Mouse (Mus musculus) olfactory bulb, adult 2 months (tissue): ENCODE results near the gene Hnrnpu. TPM values are rescaled to one million over a fixed set of nuclear protein-coding genes. Genes with fewer than 3 reads are reported as not detected.
A peak's percentile ranks its signal among the peaks of the same experiment; 100 is the strongest.
"Not testable (repeated sequence)": the region's sequence is repeated elsewhere in the genome, so short reads cannot be mapped to it uniquely, and the experiment has no call there.

ENCODE experiments used
- H3K27ac ChIP-seq: fragments of 200-500 bp; 2 replicates; pipeline ENCODE4 v1.5.1; 2012; ENCODE audit warnings: low read depth, low read length; ENCODE audit not compliant: insufficient read depth
- H3K4me1 ChIP-seq: fragments of 200-500 bp; 2 replicates; pipeline ENCODE4 v1.6.1; 2012; ENCODE audit warnings: low read length; ENCODE audit not compliant: control insufficient read depth, insufficient read depth
- H3K4me3 ChIP-seq: fragments of 200-500 bp; 2 replicates; pipeline ENCODE4 v1.5.1; 2012; ENCODE audit warnings: mild to moderate bottlenecking, low read depth, low read length, moderate library complexity; ENCODE audit not compliant: insufficient read depth
- CTCF ChIP-seq: fragments of 200-500 bp; IDR thresholded peaks from 2 replicates; pipeline ENCODE4 v1.5.1; 2012; ENCODE audit warnings: low read depth, mild to moderate bottlenecking, low read length, moderate library complexity; ENCODE audit not compliant: insufficient read depth
- POLR2A ChIP-seq: fragments of 200-500 bp; IDR thresholded peaks from 2 replicates; pipeline ENCODE4 v1.6.1; 2012; ENCODE audit warnings: mild to moderate bottlenecking, low read depth, low read length, moderate library complexity; ENCODE audit not compliant: insufficient read depth
- WGBS: fragments of 180-500 bp; shearing (Covaris S2); methylation state at CpG from one replicate; pipeline ENCODE4 v1.1.7; 2018; 5-methylcytosine and 5-hydroxymethylcytosine counted together
- polyA plus RNA-seq: library from polyadenylated mRNA; stranded (reverse); fragments of >200 nt; gene quantifications from 2 replicates; pipeline ENCODE4 v1.2.4, GENCODE M21; 2012; ENCODE audit warnings: low replicate concordance; ENCODE audit not compliant: missing spikeins, insufficient read depth, insufficient read length

Gene Hnrnpu
- polyA plus RNA-seq, 1 experiment: 2,130 TPM

DNA sequence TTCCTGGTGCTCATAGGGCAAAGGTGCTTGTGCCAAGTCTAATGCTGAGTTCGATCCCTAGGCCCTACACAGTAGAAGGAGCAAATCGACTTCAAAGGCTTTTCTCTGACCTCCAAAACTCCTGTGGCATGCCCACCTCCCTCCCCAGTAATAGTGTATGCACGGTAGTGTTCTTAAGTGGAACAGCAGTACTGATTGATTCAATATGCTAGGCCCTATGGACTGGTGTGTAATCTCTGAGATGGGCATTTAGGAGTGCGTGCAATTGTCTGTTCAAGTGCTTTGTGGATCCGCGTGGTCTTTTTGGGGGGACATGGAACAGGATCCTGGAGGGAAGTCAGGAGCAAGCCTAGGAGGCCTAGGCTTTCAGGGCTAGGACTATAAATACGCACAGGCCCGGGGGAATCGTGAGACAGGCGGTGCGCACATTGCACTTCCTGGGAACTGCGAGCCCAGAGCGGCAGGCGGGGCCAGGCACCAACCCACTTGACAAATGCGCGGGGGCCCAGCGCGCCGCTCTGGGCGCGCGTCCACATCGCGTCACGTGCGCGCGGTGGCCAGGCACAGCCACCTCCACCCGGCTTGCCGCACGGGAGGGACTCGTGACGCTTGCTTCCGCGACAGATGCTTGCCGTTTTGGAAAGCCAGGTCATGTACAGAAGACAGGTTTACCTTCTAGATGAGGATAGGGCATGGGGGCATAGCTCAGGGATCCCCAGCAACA, 31.1 kb upstream of the Hnrnpu start:
- 3% methylated on average over 36 of the region's 36 CpGs for WGBS
- Histone ChIP-seq H3K4me3 (peak overlapping the region; percentile 76), H3K4me1 (peaks cover 7% of the 10 kb centered on the region; the same call in 1 of the 2 replicates), H3K27ac (peak overlapping the region; percentile 99)
- TF ChIP-seq POLR2A: peak; percentile 54; the same call in 1 of the 2 replicates
- no peak for TF ChIP-seq CTCF

DNA sequence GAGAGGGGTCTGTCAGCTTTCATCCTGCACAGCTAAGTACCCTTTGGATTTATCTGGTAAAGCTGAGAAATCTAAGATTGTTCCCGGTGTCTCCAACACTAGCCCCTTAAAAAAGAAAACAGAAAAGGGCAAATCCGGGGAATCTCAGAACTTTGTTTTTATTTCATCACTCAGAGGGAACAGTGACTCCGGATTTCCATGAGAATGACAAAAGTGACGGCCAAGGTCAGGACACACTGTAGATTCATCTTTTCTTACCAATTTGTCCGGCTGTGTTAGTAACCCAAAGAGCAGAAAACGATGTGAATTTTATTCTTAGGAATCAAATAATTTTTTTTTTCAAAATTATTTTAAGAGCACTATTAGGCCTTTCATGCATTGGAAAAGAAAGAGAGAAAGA, 30.5 kb upstream of the Hnrnpu start:
- peak overlapping the region; percentile 99; the same call in 1 of the 2 replicates for H3K27ac ChIP-seq
- TF ChIP-seq POLR2A: no peak
- no peak for TF ChIP-seq CTCF

DNA sequence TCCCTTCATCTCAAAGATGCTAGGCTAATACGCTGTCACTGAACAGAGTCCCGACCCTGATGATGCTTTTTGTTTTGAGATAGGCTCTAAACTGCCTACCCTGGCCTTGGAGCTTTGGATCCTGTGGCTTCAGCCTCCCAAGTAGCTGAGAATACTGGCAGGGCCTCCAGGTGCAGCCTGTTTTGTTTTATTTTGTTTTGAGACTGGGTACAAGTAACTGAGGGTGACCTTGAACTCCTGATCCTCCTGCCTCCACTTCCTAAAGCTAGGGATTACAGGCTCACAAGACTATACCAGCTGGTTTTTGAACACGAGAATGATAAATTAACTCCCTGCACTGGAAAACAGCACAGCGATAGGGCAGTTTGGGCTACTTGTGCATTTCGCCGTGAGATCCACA, 27.6 kb upstream of the Hnrnpu start:
- Histone ChIP-seq H3K4me3 (no peak overlapping the region), H3K4me1 (peaks cover 9% of the 10 kb centered on the region), H3K27ac (no peak overlapping the region)
- 95% methylated on average over 6 of the region's 6 CpGs for WGBS
- TF ChIP-seq CTCF (no peak), POLR2A (no peak)

More for the DNA sequence above, 30.5 kb upstream of the Hnrnpu start:
- 75% methylated on average over 6 of the region's 6 CpGs for WGBS
- peaks cover 7% of the 10 kb centered on the region; the same call in 1 of the 2 replicates for H3K4me1 ChIP-seq
- H3K4me3 ChIP-seq: no peak overlapping the region

DNA sequence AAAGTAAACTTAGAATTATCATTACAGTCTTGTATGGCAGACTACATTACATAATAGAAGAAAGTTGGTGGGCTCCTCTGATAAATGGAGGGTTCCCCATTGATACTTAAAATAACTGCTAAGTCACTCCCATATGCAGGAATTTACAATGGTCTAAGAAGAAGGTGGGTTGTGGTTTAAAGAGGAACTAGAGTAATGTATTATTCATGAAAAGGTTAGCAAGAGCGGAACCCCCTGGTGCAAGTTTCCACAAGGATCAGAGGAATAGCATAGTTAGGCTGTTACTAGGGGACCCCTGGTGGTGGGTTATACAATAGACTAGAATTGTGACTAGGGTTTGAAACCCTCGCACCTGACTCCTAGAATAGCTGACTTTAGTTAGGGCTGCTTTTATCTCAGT, 23.1 kb upstream of the Hnrnpu start:
- 67% methylated on average over 2 of the region's 2 CpGs for WGBS
- no peak overlapping the region for H3K4me3 ChIP-seq
- peaks cover 10% of the 10 kb centered on the region for H3K4me1 ChIP-seq
- TF ChIP-seq CTCF (no peak), POLR2A (no peak)
- H3K27ac ChIP-seq: no peak overlapping the region

DNA sequence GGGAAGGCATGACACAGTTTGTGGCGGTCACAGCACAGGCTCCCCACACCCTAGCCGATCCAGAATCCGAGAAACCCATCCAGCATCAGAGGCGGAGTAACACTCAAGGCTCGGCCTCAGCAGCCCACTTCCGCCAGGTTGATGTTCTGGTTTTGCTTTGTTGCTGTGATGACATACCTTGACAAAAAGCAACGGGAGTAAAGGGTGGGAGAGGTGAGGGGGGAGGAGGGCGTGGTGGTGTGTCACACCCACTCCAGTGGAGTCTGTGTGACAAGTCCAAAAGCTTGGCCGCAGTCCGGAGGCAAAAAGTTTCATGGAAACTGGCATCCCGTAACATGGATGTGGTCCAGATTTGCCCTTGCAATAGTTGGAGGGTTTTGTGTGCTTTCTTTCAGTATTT, 22.7 kb upstream of the Hnrnpu start:
- WGBS: 86% methylated on average over 11 of the region's 11 CpGs
- Histone ChIP-seq H3K4me1 (peaks cover 10% of the 10 kb centered on the region), H3K27ac (no peak overlapping the region), H3K4me3 (no peak overlapping the region)
- TF ChIP-seq CTCF (no peak), POLR2A (no peak)

DNA sequence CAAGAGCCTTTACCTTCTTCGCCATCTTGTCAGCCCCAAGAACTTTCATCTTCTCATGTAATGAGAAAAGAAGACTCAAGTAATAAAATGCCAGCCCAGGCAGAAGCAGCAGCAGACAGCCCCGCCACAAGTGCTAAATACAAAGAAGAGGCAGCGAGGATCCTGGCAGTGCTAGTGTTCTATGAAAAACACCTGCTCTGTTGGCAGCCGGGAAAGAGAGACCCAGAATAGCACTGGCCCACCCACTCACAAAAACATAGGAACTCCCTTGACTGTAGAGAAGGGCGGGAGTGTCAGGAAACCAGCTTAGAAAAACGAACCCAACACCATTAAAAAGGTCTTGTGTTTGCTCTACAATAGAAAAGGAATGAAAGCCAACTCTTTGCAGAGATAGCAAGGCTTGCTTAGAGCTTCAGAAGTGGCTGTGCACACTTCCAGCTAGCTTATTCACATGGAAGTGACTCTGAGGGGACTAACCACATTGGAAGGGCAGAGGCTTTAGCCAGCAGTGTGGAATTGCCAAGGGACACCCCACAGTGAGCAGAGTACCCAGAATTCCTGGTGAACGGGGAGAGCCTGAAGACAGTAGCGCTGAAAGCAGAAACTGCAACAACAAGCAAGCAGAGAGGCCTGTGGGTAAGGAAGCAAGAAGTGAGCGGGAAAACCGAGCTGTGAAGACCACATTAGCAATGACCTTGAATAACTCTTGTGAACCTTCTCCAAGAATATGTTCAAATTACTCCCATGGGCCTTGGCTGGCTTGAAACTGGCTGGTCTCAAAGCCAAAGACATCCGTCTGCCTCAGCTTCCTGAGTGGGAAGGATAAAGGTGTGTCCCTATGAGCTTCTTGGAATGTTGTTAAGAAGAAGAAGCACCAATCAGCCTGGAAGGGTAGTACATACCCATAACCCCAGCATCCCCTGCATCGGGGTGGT, 20.4 kb upstream of the Hnrnpu start:
- TF ChIP-seq CTCF: no peak
- no peak for TF ChIP-seq POLR2A
- H3K4me3 ChIP-seq: no peak overlapping the region
- peak overlapping the region; percentile 82 for H3K27ac ChIP-seq
- WGBS: 31% methylated on average over 12 of the region's 12 CpGs
- peaks cover 10% of the 10 kb centered on the region for H3K4me1 ChIP-seq

DNA sequence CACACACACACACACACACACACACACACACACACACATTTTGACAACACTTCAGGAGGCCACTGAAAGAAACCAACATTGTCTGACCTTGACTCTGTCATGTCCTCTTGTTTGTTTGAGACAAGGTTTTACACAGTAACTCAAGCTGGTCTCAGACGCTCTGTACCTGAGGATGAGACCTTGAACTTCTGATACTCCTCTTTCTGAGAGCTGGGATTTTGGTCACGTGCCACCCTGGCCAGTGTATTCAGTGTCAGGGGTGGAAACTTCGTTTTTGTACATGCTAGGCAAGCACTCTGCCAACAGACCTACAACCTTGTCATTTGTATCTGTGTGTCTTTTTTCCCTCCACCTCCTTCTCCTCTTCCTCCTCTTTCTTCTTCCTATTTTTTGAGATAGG, 17.0 kb upstream of the Hnrnpu start:
- WGBS: 76% methylated on average over 3 of the region's 3 CpGs
- no peak overlapping the region for H3K4me3 ChIP-seq
- TF ChIP-seq CTCF (no peak), POLR2A (no peak)
- peaks cover 5% of the 10 kb centered on the region for H3K4me1 ChIP-seq
- H3K27ac ChIP-seq: no peak overlapping the region

DNA sequence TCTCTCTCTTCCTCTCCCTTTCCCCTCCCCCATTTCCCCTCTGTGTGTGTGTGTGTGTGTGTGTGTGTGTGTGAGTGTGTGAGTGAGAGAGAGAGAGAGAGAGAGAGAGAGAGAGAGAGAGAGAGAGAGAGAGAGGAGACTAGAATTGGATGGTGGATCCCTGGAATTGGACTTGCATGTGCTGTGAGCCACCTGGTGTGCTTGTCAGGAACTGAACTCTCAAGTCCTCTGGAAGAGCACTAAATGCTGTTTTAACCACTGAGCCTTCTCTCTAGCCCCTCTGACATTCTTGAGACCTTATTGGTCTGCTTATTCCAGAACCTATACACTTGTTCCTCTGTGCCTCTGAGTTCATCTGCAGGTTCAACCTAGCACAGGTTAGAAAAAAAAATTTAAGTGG, 14.0 kb upstream of the Hnrnpu start:
- no peak overlapping the region for H3K4me3 ChIP-seq
- H3K4me1 ChIP-seq: no peaks in the 10 kb centered on the region
- no peak for TF ChIP-seq CTCF
- TF ChIP-seq POLR2A: no peak
- H3K27ac ChIP-seq: no peak overlapping the region

DNA sequence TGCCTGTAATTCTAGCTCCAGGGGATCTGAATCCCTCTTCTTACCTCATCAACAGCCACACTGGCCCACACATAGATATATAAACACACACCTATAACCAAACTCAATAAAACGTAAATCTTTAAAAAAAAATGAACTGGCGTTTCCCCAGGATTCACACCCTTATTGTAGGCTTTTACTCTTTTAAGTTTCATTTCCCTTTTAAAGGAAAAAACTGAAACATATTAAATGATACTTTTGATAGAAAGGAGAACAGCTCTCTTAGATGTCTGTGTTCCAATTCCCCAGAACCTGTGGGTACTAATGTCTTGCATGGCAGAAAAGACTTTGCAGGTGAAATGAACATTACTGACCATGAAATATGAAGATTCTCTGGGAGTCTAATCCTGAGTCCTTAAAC, 13.2 kb upstream of the Hnrnpu start:
- no peak overlapping the region for H3K4me3 ChIP-seq
- H3K4me1 ChIP-seq: no peaks in the 10 kb centered on the region
- no peak overlapping the region for H3K27ac ChIP-seq
- 98% methylated on average over 2 of the region's 2 CpGs for WGBS
- TF ChIP-seq POLR2A: no peak
- TF ChIP-seq CTCF: no peak

DNA sequence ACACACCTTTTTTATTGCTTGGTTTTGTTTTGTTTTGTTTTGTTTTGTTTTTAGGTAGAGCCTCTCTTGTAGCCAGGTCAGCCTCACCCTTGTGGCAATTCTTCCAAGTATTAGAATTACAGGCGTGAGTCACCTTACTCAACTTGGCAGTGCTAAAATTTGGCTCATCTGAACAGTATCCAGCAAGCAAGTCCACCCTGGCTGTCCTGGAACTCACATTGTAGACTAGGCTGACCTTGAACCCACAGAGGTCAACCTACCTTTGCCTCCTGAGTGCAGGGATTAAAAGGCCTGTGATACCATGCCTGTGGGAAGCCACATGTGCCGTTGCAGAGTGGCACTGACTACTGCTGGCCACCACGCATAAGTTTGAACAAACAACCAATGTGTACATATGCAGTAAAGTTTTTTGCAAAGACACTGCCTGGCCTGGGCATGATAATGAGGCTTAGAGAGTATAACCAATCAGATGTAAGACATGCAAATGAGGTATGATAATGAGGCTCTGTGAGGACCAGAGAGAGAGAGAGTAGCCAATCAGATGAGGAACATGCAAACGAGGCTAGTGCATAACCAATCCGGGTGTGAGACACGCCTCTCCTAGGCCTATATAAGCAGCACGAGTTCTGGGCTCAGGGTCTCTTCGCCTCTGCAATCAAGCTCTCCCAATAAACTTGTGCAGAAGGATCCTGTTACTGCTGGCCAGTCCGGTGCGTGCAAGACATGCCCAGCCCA, 6.6 kb upstream of the Hnrnpu start:
- 97% methylated on average over 10 of the region's 10 CpGs for WGBS
- not testable (repeated sequence) for H3K4me1 ChIP-seq, H3K27ac ChIP-seq, H3K4me3 ChIP-seq
